Mouse (Mus musculus) stomach, embryonic 16.5 days (tissue): Measurements from ENCODE around the gene Rpl13a. TPM values are rescaled to one million over a fixed set of nuclear protein-coding genes. Genes with fewer than 3 reads are reported as not detected.

Source experiments
- ATAC-seq: fragments of 200-750 bp; cut with Nextera tagmentation; 2 replicates; pipeline ENCODE4 v1.8.0; 2017; ENCODE audit warnings: moderate number of reproducible peaks, moderate TSS enrichment; ENCODE audit not compliant: insufficient read depth, low FRiP score
- H3K27ac ChIP-seq: fragments of 300-500 bp; sonication (generic); 2 replicates; pipeline ENCODE4 v1.5.1; 2014; ENCODE audit warnings: low read length
- H3K27me3 ChIP-seq: fragments of 300-500 bp; sonication (generic); 2 replicates; pipeline ENCODE4 v1.6.1; 2014; ENCODE audit warnings: low read length, control low read depth, mixed read lengths; ENCODE audit not compliant: control insufficient read depth, insufficient read depth
- H3K36me3 ChIP-seq: fragments of 300-500 bp; sonication (generic); 2 replicates; pipeline ENCODE4 v1.6.1; 2014; ENCODE audit warnings: low read length; ENCODE audit not compliant: control insufficient read depth, insufficient read depth
- H3K4me1 ChIP-seq: fragments of 300-500 bp; sonication (generic); 2 replicates; pipeline ENCODE4 v1.6.1; 2014; ENCODE audit warnings: low read length, control low read depth, mixed read lengths; ENCODE audit not compliant: control insufficient read depth, insufficient read depth
- H3K4me2 ChIP-seq: fragments of 300-500 bp; sonication (generic); 2 replicates; pipeline ENCODE4 v1.6.1; 2014; ENCODE audit warnings: low read depth, low read length, mixed read lengths
- H3K4me3 ChIP-seq: fragments of 300-500 bp; sonication (generic); replicated peaks from 2 replicates; pipeline ENCODE4 v1.5.1; 2014; ENCODE audit warnings: mild to moderate bottlenecking, low read length
- H3K9ac ChIP-seq: fragments of 300-500 bp; sonication (generic); 2 replicates; pipeline ENCODE4 v1.6.1; 2014; ENCODE audit warnings: low read length
- H3K9me3 ChIP-seq: fragments of 300-500 bp; sonication (generic); replicated peaks from 2 replicates; pipeline ENCODE4 v1.6.1; 2016; ENCODE audit warnings: low read length, control low read depth; ENCODE audit not compliant: control insufficient read depth
- whole genome bisulfite sequencing: fragments of 180-500 bp; shearing (Covaris S2); extraction: QIAGEN DNeasy Blood & Tissue Kit; methylation state at CpG from one replicate; pipeline ENCODE4 v1.1.7; 2014; 5-methylcytosine and 5-hydroxymethylcytosine counted together
- polyA plus RNA-seq: library from polyadenylated mRNA; unstranded; fragments of >200 nt; fragmentation: Nextera tagmentation; extraction: Ambion mirVana; gene quantifications from 2 replicates; pipeline ENCODE4 v1.2.1, GENCODE M21; 2015

The Rpl13a gene
- polyA plus RNA-seq, 1 experiment from 2014 or later = 1,332 TPM

GRCm38 (mm10) chr7:45093516-45093905 lies 35.0 kb downstream of the Rpl13a start:
- 35% methylated on average over 18 of the region's 18 CpGs for WGBS
- Histone ChIP-seq H3K9me3 (no peaks in the 10 kb centered on the region), H3K27me3 (no peaks in the 10 kb centered on the region), H3K4me3 (no peak overlapping the region), H3K4me2 (no peak overlapping the region), H3K4me1 (peaks cover 8% of the 10 kb centered on the region), H3K36me3 (no peaks in the 10 kb centered on the region), H3K27ac (peak overlapping the region; percentile 73), H3K9ac (no peak overlapping the region; the same call in 1 of the 2 replicates)
- ATAC-seq = no peak

- Histone ChIP-seq H3K27ac (peak overlapping the region; percentile 73), H3K4me2 (0 out of 2 replicates have a peak overlapping the region, but pooled peaks have one; percentile 15), H3K9me3 (no peaks in the 10 kb centered on the region), H3K36me3 (no peaks in the 10 kb centered on the region), H3K4me1 (peaks cover 8% of the 10 kb centered on the region), H3K9ac (no peak overlapping the region; the same call in 1 of the 2 replicates), H3K27me3 (no peaks in the 10 kb centered on the region), H3K4me3 (no peak overlapping the region)
- ATAC-seq = no peak
- 39% methylated on average over 12 of the region's 12 CpGs for WGBS
Measured at GRCm38 (mm10) chr7:45092828-45093515, 35.6 kb downstream of the Rpl13a start.

GRCm38 (mm10) chr7:45092048-45092447 lies 36.5 kb downstream of the Rpl13a start, which contains the start of gene Rcn3:
Gene Rcn3, minus strand, starts transcription at chr7:45092221.
- Histone ChIP-seq H3K36me3 (0 out of 2 replicates have a peak, but pooled peaks cover 3% of the 10 kb centered on the region), H3K27ac (peak within 1 kb of the TSS; percentile 90), H3K4me1 (peaks cover 8% of the 10 kb centered on the region), H3K4me2 (peak within 1 kb of the TSS; percentile 56), H3K27me3 (no peaks in the 10 kb centered on the region), H3K9me3 (no peaks in the 10 kb centered on the region), H3K9ac (peak within 1 kb of the TSS; percentile 81), H3K4me3 (peak within 1 kb of the TSS; percentile 49)
- WGBS = under 1% methylated on average over 16 of the region's 16 CpGs
- ATAC-seq = peak; percentile 95

- Histone ChIP-seq H3K4me1 (peaks cover 8% of the 10 kb centered on the region), H3K36me3 (peaks cover 7% of the 10 kb centered on the region), H3K9me3 (no peaks in the 10 kb centered on the region), H3K27me3 (no peaks in the 10 kb centered on the region), H3K9ac (peak overlapping the region; percentile 81), H3K4me2 (peak overlapping the region; percentile 56), H3K27ac (peak overlapping the region; percentile 90), H3K4me3 (peak overlapping the region; percentile 49)
- WGBS = 8% methylated on average over 35 of the region's 35 CpGs
- peak; percentile 48 for ATAC-seq
Measured at GRCm38 (mm10) chr7:45091001-45091990, 37.3 kb downstream of the Rpl13a start.

GRCm38 (mm10) chr7:45090251-45090977 lies 38.1 kb downstream of the Rpl13a start:
- H3K36me3 ChIP-seq = peaks cover 13% of the 10 kb centered on the region
- peak overlapping the region; percentile 81 for H3K9ac ChIP-seq
- 75% methylated on average over 13 of the region's 13 CpGs for WGBS
- peaks cover 8% of the 10 kb centered on the region for H3K4me1 ChIP-seq
- H3K27ac ChIP-seq = peak overlapping the region; percentile 90
- no peak for ATAC-seq
- H3K9me3 ChIP-seq = no peaks in the 10 kb centered on the region
- H3K4me2 ChIP-seq = peak overlapping the region; percentile 56
- H3K27me3 ChIP-seq = no peaks in the 10 kb centered on the region
- peak overlapping the region; percentile 49 for H3K4me3 ChIP-seq

GRCm38 (mm10) chr7:45088597-45088996 lies 40.0 kb downstream of the Rpl13a start:
- Histone ChIP-seq H3K36me3 (peaks cover 13% of the 10 kb centered on the region), H3K4me2 (no peak overlapping the region), H3K4me1 (peaks cover 8% of the 10 kb centered on the region), H3K27me3 (no peaks in the 10 kb centered on the region), H3K9me3 (no peaks in the 10 kb centered on the region), H3K4me3 (no peak overlapping the region), H3K9ac (no peak overlapping the region), H3K27ac (no peak overlapping the region)
- 90% methylated on average over 17 of the region's 17 CpGs for WGBS
- no peak for ATAC-seq

GRCm38 (mm10) chr7:45086084-45086483 lies 42.5 kb downstream of the Rpl13a start:
- no peak overlapping the region for H3K4me2 ChIP-seq

GRCm38 (mm10) chr7:45083300-45083890 lies 45.2 kb downstream of the Rpl13a start:
- Histone ChIP-seq H3K27me3 (no peaks in the 10 kb centered on the region), H3K36me3 (peaks cover 13% of the 10 kb centered on the region), H3K4me2 (no peak overlapping the region), H3K27ac (no peak overlapping the region), H3K9ac (no peak overlapping the region), H3K4me3 (no peak overlapping the region), H3K4me1 (0 out of 2 replicates have a peak, but pooled peaks cover 3% of the 10 kb centered on the region), H3K9me3 (no peaks in the 10 kb centered on the region)
- ATAC-seq = no peak
- WGBS = 81% methylated on average over 22 of the region's 22 CpGs

More at GRCm38 (mm10) chr7:45086084-45086483, 42.5 kb downstream of the Rpl13a start:
- peaks cover 13% of the 10 kb centered on the region for H3K36me3 ChIP-seq
- H3K9ac ChIP-seq = no peak overlapping the region
- H3K27ac ChIP-seq = no peak overlapping the region
- 81% methylated on average over 4 of the region's 4 CpGs for WGBS
- ATAC-seq = no peak
- no peaks in the 10 kb centered on the region for H3K27me3 ChIP-seq
- H3K4me3 ChIP-seq = no peak overlapping the region
- H3K9me3 ChIP-seq = no peaks in the 10 kb centered on the region
- H3K4me1 ChIP-seq = 0 out of 2 replicates have a peak, but pooled peaks cover 3% of the 10 kb centered on the region
